Mouse (Mus musculus): ENCODE data around the gene Wdr66. TPM values are rescaled to one million over a fixed set of nuclear protein-coding genes. Genes with fewer than 3 reads are reported as not detected.

Wdr66 gene
- polyA plus RNA-seq, 1 experiment from 2014 or later: 5.6 TPM

- H3K36me3 ChIP-seq (ENCODE audit: control insufficient read depth, insufficient read depth, low read length): no peaks in the 10 kb centered on the region
- H3K4me1 ChIP-seq (replicated peaks; ENCODE audit: control insufficient read depth, insufficient read depth, low read length): no peaks in the 10 kb centered on the region
- no peak overlapping the region for H3K27ac ChIP-seq (ENCODE audit: low read depth, low read length)
- WGBS: 89% methylated on average over 6 of the region's 6 CpGs
- no peak overlapping the region for H3K4me2 ChIP-seq (replicated peaks; ENCODE audit: low read depth, low read length)
- H3K27me3 ChIP-seq (ENCODE audit: control insufficient read depth, insufficient read depth, low read length): no peaks in the 10 kb centered on the region
- DNase-seq (ENCODE audit: low spot score): no peak
- ATAC-seq (ENCODE audit: low FRiP score): no peak
- H3K4me3 ChIP-seq (ENCODE audit: low read depth, low read length): no peak overlapping the region
- no peaks in the 10 kb centered on the region for H3K9me3 ChIP-seq (ENCODE audit: control insufficient read depth, low read length)
- H3K9ac ChIP-seq (ENCODE audit: low read depth, low read length): no peak overlapping the region
Measured at GRCm38 (mm10) chr5:123229296-123229695, 22.6 kb upstream of the Wdr66 start.

- DNase-seq (ENCODE audit: low spot score) (no peak), ATAC-seq (ENCODE audit: low FRiP score) (no peak)
- Histone ChIP-seq H3K27ac (ENCODE audit: low read depth, low read length) (no peak overlapping the region), H3K4me1 (replicated peaks; ENCODE audit: control insufficient read depth, insufficient read depth, low read length) (no peaks in the 10 kb centered on the region), H3K4me2 (replicated peaks; ENCODE audit: low read depth, low read length) (no peak overlapping the region), H3K4me3 (ENCODE audit: low read depth, low read length) (no peak overlapping the region), H3K36me3 (ENCODE audit: control insufficient read depth, insufficient read depth, low read length) (no peaks in the 10 kb centered on the region), H3K27me3 (ENCODE audit: control insufficient read depth, insufficient read depth, low read length) (no peaks in the 10 kb centered on the region), H3K9me3 (ENCODE audit: control insufficient read depth, low read length) (no peaks in the 10 kb centered on the region), H3K9ac (ENCODE audit: low read depth, low read length) (no peak overlapping the region)
- WGBS: 93% methylated on average over 2 of the region's 2 CpGs
Measured at GRCm38 (mm10) chr5:123232180-123232579, 19.7 kb upstream of the Wdr66 start.

- peak; percentile 48 for DNase-seq (ENCODE audit: low spot score)
- H3K27me3 ChIP-seq (ENCODE audit: control insufficient read depth, insufficient read depth, low read length): no peaks in the 10 kb centered on the region
- H3K4me3 ChIP-seq (ENCODE audit: low read depth, low read length): no peak overlapping the region
- no peaks in the 10 kb centered on the region for H3K9me3 ChIP-seq (ENCODE audit: control insufficient read depth, low read length)
- H3K36me3 ChIP-seq (ENCODE audit: control insufficient read depth, insufficient read depth, low read length): no peaks in the 10 kb centered on the region
- no peak overlapping the region for H3K27ac ChIP-seq (ENCODE audit: low read depth, low read length)
- H3K9ac ChIP-seq (ENCODE audit: low read depth, low read length): no peak overlapping the region
- ATAC-seq (ENCODE audit: low FRiP score): no peak
- H3K4me2 ChIP-seq (replicated peaks; ENCODE audit: low read depth, low read length): no peak overlapping the region
- no peaks in the 10 kb centered on the region for H3K4me1 ChIP-seq (replicated peaks; ENCODE audit: control insufficient read depth, insufficient read depth, low read length)
- 74% methylated on average over 2 of the region's 2 CpGs for WGBS
Measured at GRCm38 (mm10) chr5:123235731-123236130, 16.2 kb upstream of the Wdr66 start.

- H3K4me3 ChIP-seq (ENCODE audit: low read depth, low read length): no peak overlapping the region
- H3K36me3 ChIP-seq (ENCODE audit: control insufficient read depth, insufficient read depth, low read length): no peaks in the 10 kb centered on the region
- 92% methylated on average over 9 of the region's 9 CpGs for WGBS
- no peak for ATAC-seq (ENCODE audit: low FRiP score)
- no peak overlapping the region for H3K27ac ChIP-seq (ENCODE audit: low read depth, low read length)
- no peak for DNase-seq (ENCODE audit: low spot score)
- H3K9me3 ChIP-seq (ENCODE audit: control insufficient read depth, low read length): no peaks in the 10 kb centered on the region
- no peak overlapping the region for H3K4me2 ChIP-seq (replicated peaks; ENCODE audit: low read depth, low read length)
- H3K9ac ChIP-seq (ENCODE audit: low read depth, low read length): no peak overlapping the region
- H3K27me3 ChIP-seq (ENCODE audit: control insufficient read depth, insufficient read depth, low read length): no peaks in the 10 kb centered on the region
- no peaks in the 10 kb centered on the region for H3K4me1 ChIP-seq (replicated peaks; ENCODE audit: control insufficient read depth, insufficient read depth, low read length)
Measured at GRCm38 (mm10) chr5:123236426-123236825, 15.5 kb upstream of the Wdr66 start.

GRCm38 (mm10) chr5:123239501-123239900 is 12.4 kb upstream of the Wdr66 start:
- Histone ChIP-seq H3K4me3 (ENCODE audit: low read depth, low read length) (no peak overlapping the region), H3K4me1 (replicated peaks; ENCODE audit: control insufficient read depth, insufficient read depth, low read length) (no peaks in the 10 kb centered on the region), H3K4me2 (replicated peaks; ENCODE audit: low read depth, low read length) (no peak overlapping the region), H3K9me3 (ENCODE audit: control insufficient read depth, low read length) (no peaks in the 10 kb centered on the region), H3K27me3 (ENCODE audit: control insufficient read depth, insufficient read depth, low read length) (no peaks in the 10 kb centered on the region), H3K36me3 (ENCODE audit: control insufficient read depth, insufficient read depth, low read length) (no peaks in the 10 kb centered on the region), H3K9ac (ENCODE audit: low read depth, low read length) (no peak overlapping the region), H3K27ac (ENCODE audit: low read depth, low read length) (no peak overlapping the region)
- no peak for DNase-seq (ENCODE audit: low spot score)
- ATAC-seq (ENCODE audit: low FRiP score): no peak
- WGBS: 95% methylated on average over 11 of the region's 11 CpGs

- DNase-seq (ENCODE audit: low spot score) (peak; percentile 77), ATAC-seq (ENCODE audit: low FRiP score) (0 out of 2 replicates have a peak, but pooled peaks have one; percentile 12)
- no peak overlapping the region for H3K9ac ChIP-seq (ENCODE audit: low read depth, low read length)
- no peaks in the 10 kb centered on the region for H3K27me3 ChIP-seq (ENCODE audit: control insufficient read depth, insufficient read depth, low read length)
- H3K4me3 ChIP-seq (ENCODE audit: low read depth, low read length): no peak overlapping the region
- H3K27ac ChIP-seq (ENCODE audit: low read depth, low read length): no peak overlapping the region
- H3K36me3 ChIP-seq (ENCODE audit: control insufficient read depth, insufficient read depth, low read length): no peaks in the 10 kb centered on the region
- no peaks in the 10 kb centered on the region for H3K4me1 ChIP-seq (replicated peaks; ENCODE audit: control insufficient read depth, insufficient read depth, low read length)
- no peaks in the 10 kb centered on the region for H3K9me3 ChIP-seq (ENCODE audit: control insufficient read depth, low read length)
- 21% methylated on average over 4 of the region's 4 CpGs for WGBS
- H3K4me2 ChIP-seq (replicated peaks; ENCODE audit: low read depth, low read length): no peak overlapping the region
Measured at GRCm38 (mm10) chr5:123245518-123245917, 6.4 kb upstream of the Wdr66 start.

GRCm38 (mm10) chr5:123251390-123251789 is 512 bp upstream of the Wdr66 start:
- Histone ChIP-seq H3K27ac (ENCODE audit: low read depth, low read length) (no peak overlapping the region), H3K9me3 (ENCODE audit: control insufficient read depth, low read length) (no peaks in the 10 kb centered on the region), H3K4me1 (replicated peaks; ENCODE audit: control insufficient read depth, insufficient read depth, low read length) (0 out of 2 replicates have a peak, but pooled peaks cover 2% of the 10 kb centered on the region), H3K4me3 (ENCODE audit: low read depth, low read length) (no peak overlapping the region), H3K36me3 (ENCODE audit: control insufficient read depth, insufficient read depth, low read length) (no peaks in the 10 kb centered on the region), H3K4me2 (replicated peaks; ENCODE audit: low read depth, low read length) (no peak overlapping the region), H3K27me3 (ENCODE audit: control insufficient read depth, insufficient read depth, low read length) (no peaks in the 10 kb centered on the region), H3K9ac (ENCODE audit: low read depth, low read length) (no peak overlapping the region)
- WGBS: 71% methylated on average over 8 of the region's 8 CpGs
- DNase-seq (ENCODE audit: low spot score) (no peak), ATAC-seq (ENCODE audit: low FRiP score) (no peak)

- Histone ChIP-seq H3K9me3 (ENCODE audit: control insufficient read depth, low read length) (no peaks in the 10 kb centered on the region), H3K36me3 (ENCODE audit: control insufficient read depth, insufficient read depth, low read length) (no peaks in the 10 kb centered on the region), H3K27me3 (ENCODE audit: control insufficient read depth, insufficient read depth, low read length) (no peaks in the 10 kb centered on the region), H3K4me2 (replicated peaks; ENCODE audit: low read depth, low read length) (peak overlapping the region; percentile 18; the same call in 1 of the 2 replicates), H3K4me1 (replicated peaks; ENCODE audit: control insufficient read depth, insufficient read depth, low read length) (0 out of 2 replicates have a peak, but pooled peaks cover 6% of the 10 kb centered on the region), H3K27ac (ENCODE audit: low read depth, low read length) (peak overlapping the region; percentile 71), H3K9ac (ENCODE audit: low read depth, low read length) (no peak overlapping the region), H3K4me3 (ENCODE audit: low read depth, low read length) (no peak overlapping the region)
- ATAC-seq (ENCODE audit: low FRiP score) (no peak), DNase-seq (ENCODE audit: low spot score) (peak; percentile 70)
- 35% methylated on average over 23 of the region's 23 CpGs for WGBS
Measured at GRCm38 (mm10) chr5:123256841-123257755, 5.2 kb downstream of the Wdr66 start.

GRCm38 (mm10) chr5:123258990-123259389 is 7.1 kb downstream of the Wdr66 start:
- H3K36me3 ChIP-seq (ENCODE audit: control insufficient read depth, insufficient read depth, low read length): no peaks in the 10 kb centered on the region
- H3K4me3 ChIP-seq (ENCODE audit: low read depth, low read length): no peak overlapping the region
- H3K27me3 ChIP-seq (ENCODE audit: control insufficient read depth, insufficient read depth, low read length): no peaks in the 10 kb centered on the region
- DNase-seq (ENCODE audit: low spot score): peak; percentile 64
- H3K9ac ChIP-seq (ENCODE audit: low read depth, low read length): no peak overlapping the region
- 0 out of 2 replicates have a peak, but pooled peaks cover 5% of the 10 kb centered on the region for H3K4me1 ChIP-seq (replicated peaks; ENCODE audit: control insufficient read depth, insufficient read depth, low read length)
- H3K4me2 ChIP-seq (replicated peaks; ENCODE audit: low read depth, low read length): no peak overlapping the region
- no peak overlapping the region for H3K27ac ChIP-seq (ENCODE audit: low read depth, low read length)
- WGBS: 56% methylated on average over 5 of the region's 5 CpGs
- ATAC-seq (ENCODE audit: low FRiP score): no peak
- no peaks in the 10 kb centered on the region for H3K9me3 ChIP-seq (ENCODE audit: control insufficient read depth, low read length)
